Mouse (Mus musculus) hindbrain, postnatal 0 days (tissue): ENCODE measurements around the gene Pnmal1. TPM values are rescaled to one million over a fixed set of nuclear protein-coding genes. Genes with fewer than 3 reads are reported as not detected.
A peak's percentile ranks its signal among the peaks of the same experiment; 100 is the strongest.

ENCODE experiments used
- ATAC-seq: fragments of 200-750 bp; cut with Nextera tagmentation; 2 replicates; pipeline ENCODE4 v1.8.0; 2017; ENCODE audit warnings: mild to moderate bottlenecking, moderate TSS enrichment, moderate library complexity
- DNase-seq: peaks from one replicate; pipeline ENCODE4 v3.0.0-alpha.2; 2015; ENCODE audit warnings: low spot score
- H3K27ac ChIP-seq: fragments of 300-500 bp; sonication (generic); 2 replicates; pipeline ENCODE4 v1.5.1; 2014; ENCODE audit warnings: mild to moderate bottlenecking
- H3K27me3 ChIP-seq: fragments of 300-500 bp; sonication (generic); 2 replicates; pipeline ENCODE4 v1.6.1; 2014; ENCODE audit warnings: low read length, mixed read lengths; ENCODE audit not compliant: insufficient read depth
- H3K36me3 ChIP-seq: fragments of 300-500 bp; sonication (generic); 2 replicates; pipeline ENCODE4 v1.6.1; 2014; ENCODE audit warnings: low read length, mixed read lengths; ENCODE audit not compliant: insufficient read depth
- H3K4me1 ChIP-seq: fragments of 300-500 bp; sonication (generic); 2 replicates; pipeline ENCODE4 v1.6.1; 2014; ENCODE audit warnings: antibody characterized with exemption, low read length, mixed read lengths; ENCODE audit not compliant: insufficient read depth
- H3K4me2 ChIP-seq: fragments of 300-500 bp; sonication (generic); 2 replicates; pipeline ENCODE4 v1.6.1; 2014; ENCODE audit warnings: low read depth, mild to moderate bottlenecking, low read length, moderate library complexity, mixed read lengths
- H3K4me3 ChIP-seq: fragments of 300-500 bp; sonication (generic); 2 replicates; pipeline ENCODE4 v1.5.1; 2014; ENCODE audit warnings: low read length
- H3K9ac ChIP-seq: fragments of 300-500 bp; sonication (generic); replicated peaks from 2 replicates; pipeline ENCODE4 v1.6.1; 2014; ENCODE audit warnings: mild to moderate bottlenecking, low read length, moderate library complexity, mixed read lengths
- H3K9me3 ChIP-seq: fragments of 300-500 bp; sonication (generic); 2 replicates; pipeline ENCODE4 v1.6.1; 2016; ENCODE audit warnings: low read length, mixed read lengths
- CTCF ChIP-seq: IDR thresholded peaks from 2 replicates; pipeline ENCODE4 v1.5.1; 2016; ENCODE audit warnings: antibody characterized with exemption, control low read depth, low read depth
- WGBS: fragments of 180-500 bp; shearing (Covaris S2); extraction: QIAGEN DNeasy Blood & Tissue Kit; methylation state at CpG from one replicate; pipeline ENCODE4 v1.1.7; 2014; 5-methylcytosine and 5-hydroxymethylcytosine counted together
- polyA plus RNA-seq: library from polyadenylated mRNA; unstranded; fragments of >200 nt; fragmentation: Nextera tagmentation; extraction: Ambion mirVana; gene quantifications from 2 replicates; pipeline ENCODE4 v1.2.1, GENCODE M21; 2015
- total RNA-seq: library from RNA; depleted of rRNA; stranded (reverse); fragments of >200 nt; gene quantifications from 2 replicates; pipeline ENCODE4 v1.2.3, GENCODE M21; 2014

The Pnmal1 gene
- total and polyA plus RNA-seq, 2 experiments from 2014 or later = 24.3 to 40.9 TPM

DNA sequence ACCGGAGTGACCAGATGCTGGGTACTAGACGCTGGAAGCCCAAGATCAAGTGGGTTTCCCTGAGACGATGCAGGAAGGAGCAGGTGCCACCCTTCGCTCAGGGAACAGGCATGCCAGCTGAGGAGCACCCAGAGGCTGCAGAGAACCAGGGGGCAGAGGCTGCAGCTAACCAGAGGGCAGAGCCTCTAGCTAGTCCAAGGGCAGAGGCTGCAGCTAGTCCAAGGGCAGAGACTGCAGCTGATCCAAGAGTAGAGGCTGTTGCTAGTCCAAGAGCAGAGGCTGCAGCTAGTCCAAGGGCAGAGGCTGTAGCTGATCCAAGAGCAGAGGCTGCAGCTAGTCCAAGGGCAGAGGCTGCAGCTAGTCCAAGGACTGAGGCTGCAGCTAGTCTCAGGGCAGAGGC lies 35.9 kb downstream of the Pnmal1 start:
- peak overlapping the region; percentile 38; the same call in 1 of the 2 replicates for H3K4me3 ChIP-seq
- DNase-seq (no peak), ATAC-seq (no peak)
- 79% methylated on average over 4 of the region's 4 CpGs for WGBS
- 0 out of 2 replicates have a peak overlapping the region, but pooled peaks have one; percentile 74 for H3K27ac ChIP-seq
- no peaks in the 10 kb centered on the region for H3K36me3 ChIP-seq
- H3K4me1 ChIP-seq = peaks cover 7% of the 10 kb centered on the region; the same call in 1 of the 2 replicates
- H3K9ac ChIP-seq = peak overlapping the region; percentile 53; the same call in 1 of the 2 replicates
- no peaks in the 10 kb centered on the region for H3K27me3 ChIP-seq
- no peak for TF ChIP-seq CTCF
- H3K4me2 ChIP-seq = peak overlapping the region; percentile 59; the same call in 1 of the 2 replicates
- H3K9me3 ChIP-seq = no peaks in the 10 kb centered on the region

GRCm38 (mm10) chr7:16999233-16999632 lies 39.8 kb downstream of the Pnmal1 start:
- Histone ChIP-seq H3K9me3 (no peaks in the 10 kb centered on the region), H3K4me3 (no peak overlapping the region), H3K4me2 (no peak overlapping the region), H3K27ac (no peak overlapping the region), H3K27me3 (no peaks in the 10 kb centered on the region), H3K4me1 (no peaks in the 10 kb centered on the region; the same call in 1 of the 2 replicates), H3K36me3 (no peaks in the 10 kb centered on the region), H3K9ac (no peak overlapping the region)
- 67% methylated on average over 4 of the region's 4 CpGs for WGBS
- TF ChIP-seq CTCF = no peak
- DNase-seq = no peak
- ATAC-seq = no peak

DNA sequence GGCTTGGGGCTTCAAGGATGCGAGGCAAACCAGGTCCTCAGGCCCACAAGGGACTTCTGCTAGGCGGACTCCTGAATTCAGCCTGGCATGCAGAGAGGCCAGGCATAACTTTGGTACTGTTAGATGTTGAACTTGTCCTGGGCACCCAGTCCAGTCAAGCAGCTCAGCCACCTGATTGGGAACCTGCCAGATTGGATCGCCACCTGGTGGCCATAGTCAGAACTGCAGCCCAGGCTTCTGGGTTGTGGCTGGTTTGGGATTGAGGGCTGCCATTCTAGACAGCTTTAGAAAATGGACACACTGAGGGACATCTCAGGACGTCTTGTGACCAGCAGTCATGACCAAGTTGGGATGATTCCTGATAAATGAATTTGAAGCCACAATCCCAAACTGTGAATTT lies 40.2 kb downstream of the Pnmal1 start:
- Histone ChIP-seq H3K4me3 (no peak overlapping the region), H3K27ac (no peak overlapping the region), H3K27me3 (no peaks in the 10 kb centered on the region), H3K9me3 (no peaks in the 10 kb centered on the region), H3K36me3 (peaks cover 2% of the 10 kb centered on the region; the same call in 1 of the 2 replicates), H3K4me2 (no peak overlapping the region), H3K9ac (no peak overlapping the region), H3K4me1 (no peaks in the 10 kb centered on the region; the same call in 1 of the 2 replicates)
- ATAC-seq (peak; percentile 42), DNase-seq (peak; percentile 86)
- peak; percentile 100 for TF ChIP-seq CTCF
- WGBS = 20% methylated on average over 4 of the region's 4 CpGs

DNA sequence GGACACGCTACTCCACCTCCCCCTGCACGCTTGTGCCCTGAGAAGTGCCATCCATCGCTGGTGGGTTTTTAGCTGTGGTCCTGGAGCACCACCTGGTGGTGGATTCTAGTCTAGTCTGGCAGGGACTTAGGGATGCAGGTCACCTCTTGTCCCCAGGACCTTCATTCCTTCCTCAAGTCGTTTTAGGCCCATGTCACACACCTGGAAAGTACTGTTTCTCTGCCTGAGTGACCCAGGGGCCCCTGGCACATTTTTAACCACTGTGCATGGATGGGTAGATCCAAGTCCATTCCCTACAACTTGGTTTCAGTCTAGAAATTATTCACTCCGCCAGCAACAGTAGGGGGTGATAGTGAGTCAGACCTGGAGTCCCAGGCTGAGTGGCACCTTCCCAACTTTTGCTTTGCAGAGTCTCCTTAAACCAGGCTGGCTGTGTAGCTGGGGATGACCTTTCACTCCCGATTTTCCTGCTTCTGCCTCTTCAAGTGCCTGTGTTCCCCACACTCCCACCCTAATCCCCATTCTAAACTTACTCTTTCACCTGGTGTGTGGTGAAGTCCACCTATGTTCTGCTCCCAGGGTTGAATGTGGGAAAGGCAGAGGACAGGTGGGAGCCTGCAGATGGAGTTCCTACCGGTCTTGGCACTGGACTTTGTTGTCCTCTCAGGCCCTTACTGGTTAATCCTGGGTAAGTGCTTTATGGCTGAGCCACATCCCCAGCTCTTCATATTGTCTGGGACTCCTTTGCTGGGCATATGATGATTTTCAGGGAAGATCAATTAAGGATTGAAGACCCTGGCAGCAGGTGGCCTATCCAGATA lies 43.1 kb downstream of the Pnmal1 start:
- Histone ChIP-seq H3K4me3 (no peak overlapping the region), H3K27ac (peak overlapping the region; percentile 45; the same call in 1 of the 2 replicates)

DNA sequence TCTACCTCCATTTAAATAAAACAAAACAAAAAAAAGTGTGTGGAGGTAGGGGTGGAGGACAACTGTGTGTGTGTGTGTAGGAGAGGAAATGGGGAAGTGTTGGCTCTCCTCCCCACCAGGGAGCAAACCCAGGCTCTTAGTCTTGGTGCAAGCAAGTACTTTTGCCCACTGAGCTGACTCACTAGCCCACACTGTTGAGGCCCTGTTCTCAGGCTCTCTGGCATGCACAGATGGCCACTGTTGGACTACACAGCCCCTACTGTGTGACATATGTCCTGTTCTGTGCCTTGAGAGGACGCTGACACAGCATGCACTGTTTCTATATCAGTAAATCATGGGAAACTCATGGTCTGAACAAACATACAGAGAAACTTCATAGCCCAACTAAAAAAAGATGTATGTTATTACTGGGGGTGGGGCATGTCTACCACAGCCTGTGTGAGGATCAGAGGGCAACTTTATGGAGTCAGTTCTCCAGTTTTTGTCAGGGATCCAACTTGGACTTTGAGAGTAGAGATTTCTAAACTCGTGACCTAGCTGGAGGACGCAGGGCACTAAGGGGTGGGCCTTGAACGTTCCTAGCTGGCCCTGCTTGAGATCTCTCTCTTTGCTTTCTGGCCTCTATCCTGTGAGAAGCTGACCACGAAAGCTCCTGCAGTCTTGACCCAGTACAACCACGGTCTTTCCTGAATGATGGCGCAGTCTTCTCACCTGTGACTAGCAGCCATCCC lies 43.9 kb downstream of the Pnmal1 start:
- no peak for DNase-seq
- H3K9ac ChIP-seq = peak overlapping the region; percentile 3; the same call in 1 of the 2 replicates
- WGBS = 68% methylated on average over 7 of the region's 7 CpGs
- no peak overlapping the region for H3K4me3 ChIP-seq
- H3K4me2 ChIP-seq = no peak overlapping the region
- H3K9me3 ChIP-seq = no peaks in the 10 kb centered on the region
- no peaks in the 10 kb centered on the region for H3K4me1 ChIP-seq
- peaks cover 37% of the 10 kb centered on the region for H3K36me3 ChIP-seq
- peak overlapping the region; percentile 45; the same call in 1 of the 2 replicates for H3K27ac ChIP-seq
- no peak for TF ChIP-seq CTCF
- no peak for ATAC-seq
- H3K27me3 ChIP-seq = no peaks in the 10 kb centered on the region

More for the DNA sequence above, 43.1 kb downstream of the Pnmal1 start:
- peak; percentile 91 for DNase-seq
- H3K36me3 ChIP-seq = peaks cover 30% of the 10 kb centered on the region
- WGBS = 12% methylated on average over 7 of the region's 7 CpGs
- no peak overlapping the region; the same call in 1 of the 2 replicates for H3K9ac ChIP-seq
- H3K27me3 ChIP-seq = no peaks in the 10 kb centered on the region
- no peaks in the 10 kb centered on the region for H3K4me1 ChIP-seq
- H3K9me3 ChIP-seq = no peaks in the 10 kb centered on the region
- peak; percentile 96 for TF ChIP-seq CTCF
- peak; percentile 81 for ATAC-seq
- H3K4me2 ChIP-seq = no peak overlapping the region

GRCm38 (mm10) chr7:17004716-17005115 lies 45.2 kb downstream of the Pnmal1 start:
- Histone ChIP-seq H3K4me3 (no peak overlapping the region), H3K27me3 (no peaks in the 10 kb centered on the region), H3K36me3 (peaks cover 50% of the 10 kb centered on the region), H3K9ac (no peak overlapping the region), H3K9me3 (no peaks in the 10 kb centered on the region), H3K27ac (0 out of 2 replicates have a peak overlapping the region, but pooled peaks have one; percentile 0), H3K4me1 (no peaks in the 10 kb centered on the region), H3K4me2 (no peak overlapping the region)
- ATAC-seq (no peak), DNase-seq (no peak)
- TF ChIP-seq CTCF = no peak
- WGBS = 83% methylated on average over 7 of the region's 7 CpGs
